Mouse (Mus musculus) gastrocnemius, postnatal 25 days (tissue): Measurements from ENCODE around the gene Sec22c. TPM values are rescaled to one million over a fixed set of nuclear protein-coding genes. Genes with fewer than 3 reads are reported as not detected.
A peak's percentile ranks its signal among the peaks of the same experiment; 100 is the strongest.

Experiments
- DNase-seq: peaks from one replicate; pipeline ENCODE4 v3.0.0; 2022
- long read RNA-seq, 2 experiments: library from polyadenylated mRNA; stranded (forward); transcript quantifications; one replicate each; pipeline ENCODE4 v2.0.0; 2021
- total RNA-seq, 2 experiments: library from RNA; stranded (reverse); gene quantifications; 1 replicate in 1 of 2; 2 replicates in 1 of 2; pipeline ENCODE4 v1.2.3; 2021

Sec22c gene
- 1 to 10 TPM; 3.8 to 4.3 TPM for total RNA-seq
- long read RNA-seq, experiment 1, result 0 reads
- long read RNA-seq, experiment 2, partial matches to known transcripts, result 1 of 2 reads
- long read RNA-seq, experiment 2, other reads (novel, unspliced or antisense), result 0 of 2 reads

DNA sequence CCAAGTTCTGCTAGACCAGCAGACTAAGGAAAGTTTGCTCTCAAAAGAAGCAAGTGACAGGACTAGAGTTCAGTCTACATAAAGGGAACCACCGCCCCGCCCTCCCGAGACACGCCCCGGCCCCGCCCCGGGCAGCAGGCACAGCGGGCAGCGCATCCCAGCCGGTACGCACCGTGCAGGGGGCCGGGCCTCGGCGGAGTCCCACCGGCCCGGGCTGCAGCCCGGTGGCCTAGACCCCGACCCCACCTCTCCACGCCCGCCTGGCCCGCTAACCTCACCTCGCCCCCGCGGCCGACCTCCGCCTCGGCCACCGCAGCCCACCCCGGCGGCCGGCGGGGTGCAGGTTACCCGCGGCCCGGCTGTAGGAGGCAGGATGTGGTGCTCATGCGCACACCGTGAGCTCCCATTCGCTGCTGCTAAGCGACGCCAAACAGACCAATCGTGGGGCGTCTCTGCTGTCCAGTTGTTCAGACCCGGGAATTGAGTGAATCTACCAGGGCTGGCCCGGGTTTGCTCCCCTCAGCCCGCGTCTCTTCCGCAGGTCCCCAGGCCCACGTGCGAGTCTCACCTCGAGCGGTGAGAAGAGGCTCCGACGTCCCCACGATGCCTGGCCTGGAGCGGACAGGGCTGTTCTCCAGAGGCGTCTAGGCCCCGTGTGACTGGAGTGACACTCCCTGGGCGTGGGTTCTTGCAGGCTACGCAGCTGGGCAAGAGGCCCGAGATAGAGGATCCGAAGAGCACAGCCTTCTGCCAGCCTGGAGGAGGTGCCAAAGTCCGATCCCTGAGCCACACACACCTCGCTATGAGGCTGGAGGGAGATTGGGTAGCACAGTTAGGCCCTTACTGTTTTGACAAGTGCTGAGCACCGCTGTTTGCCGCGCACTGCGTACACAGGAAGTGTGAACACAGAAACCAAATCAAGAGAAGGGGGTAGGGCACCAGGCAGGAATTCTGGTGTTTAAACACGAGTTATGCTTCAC lies at the start of gene Sec22c:
Sec22c (minus strand) TSS at position 845 of the 980 bp plus-strand sequence.
- DNase-seq, result peak; percentile 92

- no peak for DNase-seq
Observed at GRCm38 (mm10) chr9:121754624-121755023, 49.3 kb upstream of the Sec22c start.

- no peak for DNase-seq
Observed at GRCm38 (mm10) chr9:121752774-121753173, 47.5 kb upstream of the Sec22c start.

- no peak for DNase-seq
Observed at GRCm38 (mm10) chr9:121744051-121744450, 38.8 kb upstream of the Sec22c start.

- DNase-seq, result no peak
Observed at GRCm38 (mm10) chr9:121741168-121741567, 35.9 kb upstream of the Sec22c start.

GRCm38 (mm10) chr9:121740490-121740889 lies 35.2 kb upstream of the Sec22c start:
- DNase-seq, result no peak

GRCm38 (mm10) chr9:121719347-121720331 lies 14.3 kb upstream of the Sec22c start:
- no peak for DNase-seq

GRCm38 (mm10) chr9:121718792-121719318 lies 13.6 kb upstream of the Sec22c start, which contains the start of gene Nktr:
Gene Nktr, plus strand, starts transcription at chr9:121719169.
- peak; percentile 99 for DNase-seq

DNA sequence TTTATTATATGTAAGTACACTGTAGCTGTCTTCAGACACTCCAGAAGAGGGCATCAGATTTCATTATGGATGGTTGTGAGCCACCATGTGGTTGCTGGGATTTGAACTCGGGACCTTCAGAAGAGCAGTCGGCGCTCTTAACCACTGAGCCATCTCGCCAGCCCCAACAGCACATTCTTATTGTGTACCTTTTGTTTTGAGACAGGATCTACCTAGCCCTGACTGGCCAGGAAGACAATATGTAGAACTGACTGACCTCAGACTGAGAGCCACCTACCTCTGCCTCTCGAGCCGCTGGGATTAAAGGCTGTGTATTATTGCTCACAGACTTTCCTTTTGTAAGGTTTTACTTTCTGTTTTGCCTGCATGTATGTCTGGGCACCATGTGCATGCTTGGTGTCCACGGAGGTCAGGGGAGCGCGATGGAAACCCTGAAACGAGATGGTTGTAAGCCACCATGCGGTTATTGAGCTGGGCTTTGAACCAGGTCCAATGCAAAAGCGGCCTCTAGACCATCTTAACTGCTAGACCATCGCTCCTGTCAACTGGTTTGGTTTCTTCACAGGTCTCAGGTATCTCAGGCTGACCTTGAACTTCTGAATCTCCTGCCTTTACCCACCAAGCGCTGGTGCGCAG lies 12.9 kb upstream of the Sec22c start:
- peak; percentile 22 for DNase-seq

DNA sequence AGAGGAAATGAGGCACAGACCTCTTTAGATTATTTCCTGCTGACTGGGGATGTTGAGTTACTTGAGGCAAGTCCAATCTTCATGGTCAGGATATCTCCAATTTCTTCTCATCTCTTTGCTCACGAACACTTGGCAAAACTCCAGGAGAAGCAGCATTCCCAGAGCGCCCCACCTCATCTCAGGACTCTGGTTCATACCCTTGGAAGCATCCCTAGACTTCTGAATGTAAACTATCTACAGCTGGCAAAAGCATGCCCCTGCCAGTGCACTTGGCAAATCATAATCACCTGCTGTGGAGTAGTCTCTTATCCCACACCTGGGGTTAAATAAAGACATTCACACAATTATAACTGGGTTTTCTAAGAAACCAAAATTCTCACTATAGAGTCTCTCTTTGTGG lies 11.8 kb upstream of the Sec22c start:
- no peak for DNase-seq

- DNase-seq, result no peak
Observed at GRCm38 (mm10) chr9:121710584-121710975, 5.3 kb upstream of the Sec22c start.

GRCm38 (mm10) chr9:121709898-121710583 lies 4.8 kb upstream of the Sec22c start, which contains the start of gene Ss18l2:
Gene Ss18l2, plus strand, starts transcription at chr9:121710329.
- DNase-seq, result peak; percentile 98

DNA sequence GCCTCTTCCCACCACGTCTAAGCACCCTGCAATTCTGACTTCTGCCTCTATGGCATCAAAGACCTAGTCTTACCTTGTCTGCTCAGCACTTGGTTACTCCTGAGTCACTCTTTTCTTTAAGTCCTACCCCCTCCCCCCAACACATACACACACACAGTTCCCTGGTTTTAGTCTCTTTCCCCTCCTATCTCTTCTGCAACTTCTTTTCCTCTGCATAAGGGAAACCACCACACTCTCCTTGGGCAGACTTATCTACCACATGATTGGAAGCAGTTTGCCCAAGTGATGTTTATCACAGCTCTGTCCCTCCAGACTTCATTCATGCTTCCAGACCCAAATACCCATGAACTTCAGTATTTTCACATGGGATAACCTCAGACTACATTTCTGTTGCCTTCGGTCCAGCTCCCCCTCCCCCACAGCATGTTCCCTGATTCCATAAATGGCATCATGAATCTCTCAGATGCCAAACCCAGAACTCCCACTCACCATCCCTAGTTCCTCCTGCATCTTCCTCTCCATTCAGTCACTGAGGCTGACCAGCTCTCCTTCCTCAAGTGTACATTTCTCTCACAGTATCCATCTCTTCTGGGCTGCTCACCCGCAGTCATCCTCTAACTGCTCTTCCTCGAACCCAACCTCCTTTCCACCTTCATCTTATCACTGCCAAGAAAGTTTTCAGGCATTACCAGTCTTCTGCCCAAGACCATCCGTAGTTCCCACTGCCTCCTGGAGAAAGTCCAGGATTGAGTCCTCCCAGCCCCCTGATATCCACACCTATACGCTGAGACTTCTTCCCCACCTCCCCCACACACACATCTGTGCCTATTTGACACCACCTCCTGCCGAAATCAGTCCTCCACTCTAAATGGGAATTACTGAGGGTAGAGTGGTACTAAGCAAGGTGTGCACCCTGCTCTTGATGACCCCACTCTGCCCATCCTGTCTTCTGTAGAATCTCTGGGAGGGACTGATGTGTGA lies 3.5 kb upstream of the Sec22c start:
- DNase-seq, result no peak

GRCm38 (mm10) chr9:121707801-121708200 lies 2.5 kb upstream of the Sec22c start:
- no peak for DNase-seq

DNA sequence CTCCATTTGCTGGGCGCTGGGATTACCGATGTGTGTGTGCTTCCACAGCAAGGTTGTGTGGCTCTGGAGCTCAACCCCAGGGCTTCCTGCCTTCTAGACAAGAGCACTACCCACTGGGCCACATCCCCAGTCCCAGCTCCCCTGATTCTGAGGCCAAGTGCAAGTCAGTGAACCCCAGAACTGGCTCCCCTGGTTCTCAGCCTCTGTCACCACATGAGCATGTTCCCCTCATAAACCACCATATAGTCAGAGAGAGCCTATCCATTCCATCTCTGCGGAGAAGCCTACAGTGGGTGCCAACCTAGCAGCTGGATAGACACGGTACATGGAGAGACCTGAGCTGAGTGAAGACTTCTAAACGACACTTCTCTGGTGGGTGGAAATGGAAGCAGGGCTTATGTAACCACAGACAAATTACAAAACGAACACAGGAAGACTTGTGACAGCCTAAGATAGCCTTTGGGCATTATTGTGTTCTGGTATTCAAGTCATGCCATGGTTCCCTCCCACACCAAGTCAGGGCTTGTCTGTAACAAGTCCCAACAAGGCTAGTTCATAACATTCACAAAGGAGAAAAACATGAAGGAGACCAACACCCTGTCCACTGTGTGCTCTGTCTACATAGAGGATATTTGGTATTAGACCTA lies 862 bp upstream of the Sec22c start:
- no peak for DNase-seq

GRCm38 (mm10) chr9:121704261-121704645 lies 1.0 kb downstream of the Sec22c start:
- no peak for DNase-seq

DNA sequence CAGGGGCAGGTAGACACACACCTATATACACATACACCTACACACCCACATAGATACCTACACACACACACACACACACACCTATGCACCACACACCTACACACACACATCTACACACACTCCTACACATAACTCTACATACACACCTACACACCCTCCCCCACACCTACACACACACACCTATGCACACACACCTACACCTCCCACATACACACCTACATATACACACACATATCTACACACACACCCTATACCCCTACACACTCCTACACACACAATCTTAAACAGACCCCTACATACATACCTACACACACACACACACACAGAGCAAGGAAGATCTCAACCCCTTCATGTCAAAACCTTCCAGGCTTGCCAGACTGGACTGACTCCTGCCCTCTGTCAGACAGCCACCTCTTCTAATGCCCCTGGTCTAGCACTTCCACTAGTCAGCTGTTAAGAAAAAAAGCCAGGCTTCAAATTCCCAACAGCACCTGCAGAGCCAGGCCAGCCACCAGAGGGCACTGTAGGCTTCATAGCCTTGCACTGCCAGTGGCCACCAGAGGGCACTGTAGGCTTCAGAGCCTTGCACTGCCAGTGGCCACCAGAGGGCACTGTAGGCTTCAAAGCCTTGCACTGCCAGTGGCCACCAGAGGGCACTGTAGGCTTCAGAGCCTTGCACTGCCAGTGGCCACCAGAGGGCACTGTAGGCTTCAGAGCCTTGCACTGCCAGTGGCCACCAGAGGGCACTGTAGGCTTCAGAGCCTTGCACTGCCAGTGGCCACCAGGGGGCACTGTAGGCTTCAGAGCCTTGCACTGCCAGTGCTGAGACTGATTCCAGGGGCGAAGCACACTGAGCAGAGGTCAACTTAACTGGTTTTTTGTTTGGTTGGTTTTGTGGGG lies 7.9 kb downstream of the Sec22c start:
- DNase-seq, result peak; percentile 59

DNA sequence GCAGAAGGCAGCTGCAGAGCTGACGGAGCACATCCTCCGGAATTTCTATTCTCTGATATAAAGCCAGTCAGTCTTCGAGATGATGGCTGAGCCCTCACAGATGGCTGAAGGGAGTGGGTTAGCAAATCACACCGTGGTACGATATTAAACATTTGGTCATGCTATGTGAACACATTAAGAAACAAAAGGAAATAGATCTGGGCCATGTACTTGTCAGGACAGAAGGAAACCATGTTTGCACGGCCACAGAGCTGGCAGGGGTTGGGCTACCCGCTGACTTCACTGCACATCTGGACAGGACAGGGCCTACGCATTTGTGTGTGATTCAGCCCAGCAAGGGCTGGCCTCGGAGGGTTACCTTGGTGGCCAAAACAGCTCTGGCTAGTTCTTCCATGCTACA lies 8.7 kb downstream of the Sec22c start:
- no peak for DNase-seq
